Mouse (Mus musculus) small intestine, adult 2 months (tissue): ENCODE data around the gene Nme7.

Experiments used
- CTCF ChIP-seq: fragments of 200-500 bp; IDR thresholded peaks from 2 replicates; pipeline ENCODE4 v1.5.1; 2012; ENCODE audit warnings: low read depth, mild to moderate bottlenecking, control low read depth, inconsistent platforms, low read length, moderate library complexity, mixed read lengths; ENCODE audit not compliant: insufficient replicate concordance, insufficient read length; ENCODE audit errors: extremely low read depth
- POLR2A ChIP-seq: fragments of 200-500 bp; IDR thresholded peaks from 2 replicates; pipeline ENCODE4 v1.6.1; 2012; ENCODE audit warnings: low read depth, mild to moderate bottlenecking, control low read depth, inconsistent platforms, low read length, moderate library complexity

DNA sequence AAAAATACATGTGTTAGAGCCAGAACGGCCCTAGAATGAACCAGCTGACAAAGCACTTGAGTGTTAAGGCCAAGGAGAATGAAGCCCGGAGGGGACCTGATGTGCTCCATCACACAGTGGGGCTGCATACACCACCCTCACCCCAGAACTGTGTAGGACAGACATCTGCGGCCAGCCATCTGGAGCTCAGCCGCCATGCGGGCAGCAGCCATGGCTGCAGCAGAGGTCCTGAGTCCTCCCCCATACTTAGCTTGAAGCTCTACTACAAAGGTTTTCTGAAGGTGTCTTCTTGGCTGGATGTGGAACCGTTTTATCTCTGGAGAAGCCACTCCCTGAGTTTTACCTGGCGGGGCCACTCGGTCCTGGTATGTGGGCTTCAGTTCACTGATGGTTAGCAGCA is 149.2 kb downstream of the Nme7 start:
- TF ChIP-seq CTCF (no peak), POLR2A (no peak)
